Mouse (Mus musculus): ENCODE measurements around the gene Fam193a.

- no peak for TF ChIP-seq CTCF (IDR thresholded peaks at IDR 0.05; ENCODE audit: extremely low read depth, insufficient read depth, insufficient read length, insufficient replicate concordance)
- 0 out of 2 replicates have a peak, but pooled peaks have one; percentile 22 for TF ChIP-seq POLR2A (IDR thresholded peaks at IDR 0.05; ENCODE audit: low read depth, low read length)
These were observed at the start of gene Fam193a for GRCm38 (mm10) chr5:34369341-34370021.

All from spleen, adult 2 months (tissue).